Mouse (Mus musculus) kidney, adult 2 months (tissue): ENCODE results near the gene Ano6.

Experiments used
- CTCF ChIP-seq: fragments of 200-500 bp; conservative IDR thresholded peaks from 2 replicates; pipeline ENCODE4 v1.5.1; 2011; ENCODE audit warnings: low read depth, mild to moderate bottlenecking, control low read depth, low read length, moderate library complexity, mixed read lengths; ENCODE audit not compliant: insufficient read depth, insufficient read length
- POLR2A ChIP-seq: fragments of 200-500 bp; IDR thresholded peaks from one replicate; pipeline ENCODE4 v1.6.1; 2011; ENCODE audit warnings: low read depth, low read length, control low read depth

GRCm38 (mm10) chr15:95855051-95855844 lies 64.6 kb downstream of the Ano6 start:
- peak; percentile 9; the same call in 1 of the 2 replicates for TF ChIP-seq CTCF
- TF ChIP-seq POLR2A: no peak
